Mouse (Mus musculus) lung, adult 2 months (tissue): ENCODE data around the gene Gpr107.

Experiments used
- CTCF ChIP-seq: fragments of 200-500 bp; IDR thresholded peaks from 2 replicates; pipeline ENCODE4 v1.5.1; 2011; ENCODE audit warnings: mild to moderate bottlenecking, low read length, control low read depth; ENCODE audit not compliant: insufficient read depth
- POLR2A ChIP-seq: fragments of 200-500 bp; IDR thresholded peaks from 2 replicates; pipeline ENCODE4 v1.6.1; 2011; ENCODE audit warnings: low read depth, mild to moderate bottlenecking, control low read depth, low read length, borderline replicate concordance; ENCODE audit errors: extremely low read depth

DNA sequence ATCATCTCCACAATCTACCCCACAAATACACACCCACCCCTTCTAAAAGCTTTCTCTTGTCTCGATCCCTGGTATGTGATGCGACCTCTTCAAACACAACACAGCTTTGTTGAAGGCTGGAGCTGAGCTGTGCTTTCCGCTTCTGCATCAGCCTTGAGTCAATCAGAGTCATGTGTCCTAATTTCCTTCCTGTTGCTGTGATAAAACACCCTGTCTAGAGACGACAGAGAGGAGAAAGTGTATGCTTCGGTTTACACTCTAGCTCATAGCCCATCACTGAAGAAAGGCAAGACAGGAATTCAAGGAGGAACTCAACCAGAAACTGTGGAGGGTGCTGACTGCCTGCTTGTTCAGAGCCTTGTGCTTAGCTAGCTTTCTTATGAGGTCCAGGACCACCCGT, 43.9 kb upstream of the Gpr107 start:
- TF ChIP-seq CTCF (no peak), POLR2A (no peak)
